Mouse (Mus musculus): ENCODE measurements around the gene Lix1. TPM values are rescaled to one million over a fixed set of nuclear protein-coding genes. Genes with fewer than 3 reads are reported as not detected.
"Not testable (repeated sequence)": the region's sequence is repeated elsewhere in the genome, so short reads cannot be mapped to it uniquely, and the experiment has no call there.

The Lix1 gene
- polyA plus RNA-seq, 1 experiment from 2014 or later: 32.7 TPM

- no peak for ATAC-seq (ENCODE audit: low read depth)
- Histone ChIP-seq H3K9ac (no peak overlapping the region), H3K36me3 (no peaks in the 10 kb centered on the region), H3K27ac (replicated peaks) (no peak overlapping the region), H3K9me3 (no peaks in the 10 kb centered on the region), H3K27me3 (no peaks in the 10 kb centered on the region), H3K4me3 (no peak overlapping the region), H3K4me1 (replicated peaks) (peaks cover 12% of the 10 kb centered on the region; the same call in 1 of the 2 replicates), H3K4me2 (no peak overlapping the region)
- 87% methylated on average over 3 of the region's 3 CpGs for WGBS
Measured at GRCm38 (mm10) chr17:17452617-17453016, 50.1 kb downstream of the Lix1 start.

- Histone ChIP-seq H3K4me1 (replicated peaks) (peaks cover 1% of the 10 kb centered on the region; the same call in 1 of the 2 replicates), H3K27ac (replicated peaks) (no peak overlapping the region), H3K4me3 (no peak overlapping the region), H3K4me2 (no peak overlapping the region), H3K27me3 (no peaks in the 10 kb centered on the region), H3K36me3 (no peaks in the 10 kb centered on the region), H3K9me3 (no peaks in the 10 kb centered on the region), H3K9ac (no peak overlapping the region)
- no peak for ATAC-seq (ENCODE audit: low read depth)
- WGBS: 91% methylated on average over 1 of the region's 1 CpGs
Measured at GRCm38 (mm10) chr17:17454573-17454972, 52.1 kb downstream of the Lix1 start.

GRCm38 (mm10) chr17:17485789-17486188 lies 83.3 kb downstream of the Lix1 start:
- ATAC-seq (ENCODE audit: low read depth): no peak
- 78% methylated on average over 2 of the region's 2 CpGs for WGBS
- Histone ChIP-seq H3K36me3 (no peaks in the 10 kb centered on the region), H3K4me1 (replicated peaks) (no peaks in the 10 kb centered on the region), H3K27me3 (no peaks in the 10 kb centered on the region), H3K27ac (replicated peaks) (no peak overlapping the region), H3K9ac (no peak overlapping the region), H3K4me3 (no peak overlapping the region), H3K4me2 (no peak overlapping the region), H3K9me3 (no peaks in the 10 kb centered on the region)

GRCm38 (mm10) chr17:17490820-17491621 lies 88.5 kb downstream of the Lix1 start:
- Histone ChIP-seq H3K9ac (no peak overlapping the region), H3K4me3 (no peak overlapping the region), H3K27ac (replicated peaks) (no peak overlapping the region), H3K4me1 (replicated peaks) (no peaks in the 10 kb centered on the region), H3K36me3 (no peaks in the 10 kb centered on the region), H3K4me2 (no peak overlapping the region), H3K27me3 (no peaks in the 10 kb centered on the region), H3K9me3 (no peaks in the 10 kb centered on the region)
- no peak for ATAC-seq (ENCODE audit: low read depth)
- 59% methylated on average over 15 of the region's 15 CpGs for WGBS

- Histone ChIP-seq H3K4me1 (replicated peaks) (no peaks in the 10 kb centered on the region), H3K9ac (no peak overlapping the region), H3K9me3 (no peaks in the 10 kb centered on the region), H3K4me2 (no peak overlapping the region), H3K4me3 (no peak overlapping the region), H3K27ac (replicated peaks) (no peak overlapping the region), H3K27me3 (no peaks in the 10 kb centered on the region), H3K36me3 (no peaks in the 10 kb centered on the region)
- no peak for ATAC-seq (ENCODE audit: low read depth)
- WGBS: 80% methylated on average over 7 of the region's 7 CpGs
Measured at GRCm38 (mm10) chr17:17491622-17492001, 89.1 kb downstream of the Lix1 start.

- H3K27ac ChIP-seq (replicated peaks): no peak overlapping the region
- no peaks in the 10 kb centered on the region for H3K9me3 ChIP-seq
- H3K4me2 ChIP-seq: no peak overlapping the region
- no peaks in the 10 kb centered on the region for H3K4me1 ChIP-seq (replicated peaks)
- WGBS: 92% methylated on average over 8 of the region's 8 CpGs
- no peak for ATAC-seq (ENCODE audit: low read depth)
- H3K36me3 ChIP-seq: no peaks in the 10 kb centered on the region
- H3K4me3 ChIP-seq: no peak overlapping the region
- no peak overlapping the region for H3K9ac ChIP-seq
- H3K27me3 ChIP-seq: no peaks in the 10 kb centered on the region
Measured at GRCm38 (mm10) chr17:17492116-17492515, 89.6 kb downstream of the Lix1 start.

GRCm38 (mm10) chr17:17496234-17496633 lies 93.8 kb downstream of the Lix1 start:
- H3K9ac ChIP-seq; H3K36me3 ChIP-seq; H3K4me3 ChIP-seq; H3K4me2 ChIP-seq; H3K27me3 ChIP-seq; H3K4me1 ChIP-seq (replicated peaks); H3K9me3 ChIP-seq; ATAC-seq (ENCODE audit: low read depth); H3K27ac ChIP-seq (replicated peaks): not testable (repeated sequence)

GRCm38 (mm10) chr17:17496730-17497129 lies 94.3 kb downstream of the Lix1 start:
- H3K9me3 ChIP-seq: no peaks in the 10 kb centered on the region
- ATAC-seq (ENCODE audit: low read depth): no peak
- H3K9ac ChIP-seq: no peak overlapping the region
- 92% methylated on average over 7 of the region's 7 CpGs for WGBS
- H3K4me2 ChIP-seq: no peak overlapping the region
- no peak overlapping the region for H3K27ac ChIP-seq (replicated peaks)
- H3K4me1 ChIP-seq (replicated peaks): no peaks in the 10 kb centered on the region
- no peaks in the 10 kb centered on the region for H3K27me3 ChIP-seq
- no peaks in the 10 kb centered on the region for H3K36me3 ChIP-seq
- no peak overlapping the region for H3K4me3 ChIP-seq

GRCm38 (mm10) chr17:17498848-17499247 lies 96.4 kb downstream of the Lix1 start:
- Histone ChIP-seq H3K9ac (no peak overlapping the region), H3K4me1 (replicated peaks) (no peaks in the 10 kb centered on the region), H3K36me3 (no peaks in the 10 kb centered on the region), H3K27ac (replicated peaks) (no peak overlapping the region), H3K9me3 (no peaks in the 10 kb centered on the region), H3K4me2 (no peak overlapping the region), H3K4me3 (no peak overlapping the region), H3K27me3 (no peaks in the 10 kb centered on the region)
- 53% methylated on average over 1 of the region's 1 CpGs for WGBS
- ATAC-seq (ENCODE audit: low read depth): no peak

GRCm38 (mm10) chr17:17499278-17499677 lies 96.8 kb downstream of the Lix1 start:
- H3K9ac ChIP-seq: no peak overlapping the region
- no peaks in the 10 kb centered on the region for H3K4me1 ChIP-seq (replicated peaks)
- no peak overlapping the region for H3K4me3 ChIP-seq
- H3K36me3 ChIP-seq: no peaks in the 10 kb centered on the region
- no peaks in the 10 kb centered on the region for H3K9me3 ChIP-seq
- H3K27ac ChIP-seq (replicated peaks): no peak overlapping the region
- H3K27me3 ChIP-seq: no peaks in the 10 kb centered on the region
- ATAC-seq (ENCODE audit: low read depth): no peak
- WGBS: 84% methylated on average over 3 of the region's 3 CpGs
- no peak overlapping the region for H3K4me2 ChIP-seq

GRCm38 (mm10) chr17:17506677-17507076 lies 104.2 kb downstream of the Lix1 start:
- WGBS: 92% methylated on average over 10 of the region's 10 CpGs
- Histone ChIP-seq H3K9ac (no peak overlapping the region), H3K4me2 (no peak overlapping the region), H3K36me3 (no peaks in the 10 kb centered on the region), H3K27me3 (no peaks in the 10 kb centered on the region), H3K4me3 (no peak overlapping the region), H3K9me3 (no peaks in the 10 kb centered on the region), H3K4me1 (replicated peaks) (no peaks in the 10 kb centered on the region), H3K27ac (replicated peaks) (no peak overlapping the region)
- no peak for ATAC-seq (ENCODE audit: low read depth)
